Mouse (Mus musculus) hindbrain, embryonic 15.5 days (tissue): Measurements from ENCODE around the gene Fermt3. TPM values are rescaled to one million over a fixed set of nuclear protein-coding genes. Genes with fewer than 3 reads are reported as not detected.
A peak's percentile ranks its signal among the peaks of the same experiment; 100 is the strongest.

ENCODE experiments used
- ATAC-seq: fragments of 200-750 bp; cut with Nextera tagmentation; 2 replicates; pipeline ENCODE4 v1.8.0; 2017; ENCODE audit warnings: low read depth, moderate number of reproducible peaks, moderate TSS enrichment; ENCODE audit not compliant: low FRiP score
- H3K27ac ChIP-seq: fragments of 300-500 bp; sonication (generic); replicated peaks from 2 replicates; pipeline ENCODE4 v1.5.1; 2015; ENCODE audit warnings: mild to moderate bottlenecking, inconsistent platforms
- H3K27me3 ChIP-seq: fragments of 300-500 bp; sonication (generic); 2 replicates; pipeline ENCODE4 v1.6.1; 2015; ENCODE audit warnings: control low read depth, inconsistent platforms
- H3K36me3 ChIP-seq: fragments of 300-500 bp; sonication (generic); 2 replicates; pipeline ENCODE4 v1.6.1; 2015; ENCODE audit warnings: control low read depth, inconsistent platforms
- H3K4me1 ChIP-seq: fragments of 300-500 bp; sonication (generic); replicated peaks from 2 replicates; pipeline ENCODE4 v1.6.1; 2015; ENCODE audit warnings: control low read depth, inconsistent platforms
- H3K4me2 ChIP-seq: fragments of 300-500 bp; sonication (generic); 2 replicates; pipeline ENCODE4 v1.6.1; 2015; ENCODE audit warnings: moderate library complexity, mild to moderate bottlenecking, inconsistent platforms
- H3K4me3 ChIP-seq: fragments of 300-500 bp; sonication (generic); 2 replicates; pipeline ENCODE4 v1.5.1; 2015; ENCODE audit warnings: mild to moderate bottlenecking, inconsistent platforms
- H3K9ac ChIP-seq: fragments of 300-500 bp; sonication (generic); 2 replicates; pipeline ENCODE4 v1.6.1; 2015; ENCODE audit warnings: inconsistent platforms
- H3K9me3 ChIP-seq: fragments of 300-500 bp; sonication (generic); 2 replicates; pipeline ENCODE4 v1.6.1; 2016; ENCODE audit warnings: control low read depth, inconsistent platforms
- WGBS: fragments of 180-500 bp; shearing (Covaris S2); methylation state at CpG from one replicate; pipeline ENCODE4 v1.1.7; 2015; 5-methylcytosine and 5-hydroxymethylcytosine counted together
- polyA plus RNA-seq: library from polyadenylated mRNA; unstranded; fragments of >200 nt; fragmentation: Nextera tagmentation; extraction: Ambion mirVana; gene quantifications from 2 replicates; pipeline ENCODE4 v1.2.1, GENCODE M21; 2015

Gene Fermt3
- polyA plus RNA-seq, 1 experiment from 2014 or later = 4.5 TPM

GRCm38 (mm10) chr19:6974211-6975205, 44.8 kb downstream of the Fermt3 start, which contains the start of gene Ppp1r14b:
Gene Ppp1r14b, plus strand, starts transcription at chr19:6974968.
- H3K9ac ChIP-seq = peak within 1 kb of the TSS; percentile 58
- H3K4me3 ChIP-seq = peak within 1 kb of the TSS; percentile 69
- H3K27me3 ChIP-seq = peaks cover 7% of the 10 kb centered on the region; the same call in 1 of the 2 replicates
- H3K9me3 ChIP-seq = no peaks in the 10 kb centered on the region
- peak; percentile 67 for ATAC-seq
- peak within 1 kb of the TSS; percentile 87 for H3K4me2 ChIP-seq
- under 1% methylated on average over 72 of the region's 84 CpGs for WGBS
- H3K36me3 ChIP-seq = no peaks in the 10 kb centered on the region
- H3K27ac ChIP-seq = peak within 1 kb of the TSS; percentile 91
- H3K4me1 ChIP-seq = peaks cover 55% of the 10 kb centered on the region

GRCm38 (mm10) chr19:6973581-6974190, 45.6 kb downstream of the Fermt3 start:
- Histone ChIP-seq H3K27ac (peak overlapping the region; percentile 91), H3K4me1 (peaks cover 49% of the 10 kb centered on the region), H3K4me3 (peak overlapping the region; percentile 69), H3K27me3 (peaks cover 11% of the 10 kb centered on the region; the same call in 1 of the 2 replicates), H3K9me3 (no peaks in the 10 kb centered on the region), H3K36me3 (no peaks in the 10 kb centered on the region), H3K9ac (peak overlapping the region; percentile 58), H3K4me2 (peak overlapping the region; percentile 87)
- WGBS = 40% methylated on average over 12 of the region's 12 CpGs
- no peak for ATAC-seq

- no peak for ATAC-seq
- no peak overlapping the region for H3K27ac ChIP-seq
- H3K36me3 ChIP-seq = no peaks in the 10 kb centered on the region
- no peak overlapping the region for H3K4me2 ChIP-seq
- no peak overlapping the region for H3K9ac ChIP-seq
- H3K9me3 ChIP-seq = no peaks in the 10 kb centered on the region
- no peak overlapping the region for H3K4me3 ChIP-seq
- peaks cover 16% of the 10 kb centered on the region for H3K27me3 ChIP-seq
- 84% methylated on average over 13 of the region's 13 CpGs for WGBS
- H3K4me1 ChIP-seq = peaks cover 36% of the 10 kb centered on the region
Measured at GRCm38 (mm10) chr19:6972247-6972917, 46.9 kb downstream of the Fermt3 start.

GRCm38 (mm10) chr19:6971644-6972043, 47.6 kb downstream of the Fermt3 start:
- Histone ChIP-seq H3K4me1 (peaks cover 28% of the 10 kb centered on the region), H3K4me2 (no peak overlapping the region), H3K27me3 (peaks cover 16% of the 10 kb centered on the region), H3K9me3 (no peaks in the 10 kb centered on the region), H3K36me3 (no peaks in the 10 kb centered on the region), H3K4me3 (no peak overlapping the region), H3K27ac (no peak overlapping the region), H3K9ac (no peak overlapping the region)
- WGBS = 35% methylated on average over 6 of the region's 6 CpGs
- ATAC-seq = no peak

- no peak for ATAC-seq
- 0 out of 2 replicates have a peak overlapping the region, but pooled peaks have one; percentile 38 for H3K4me3 ChIP-seq
- peaks cover 16% of the 10 kb centered on the region for H3K27me3 ChIP-seq
- WGBS = 22% methylated on average over 11 of the region's 11 CpGs
- no peak overlapping the region for H3K27ac ChIP-seq
- peaks cover 19% of the 10 kb centered on the region for H3K4me1 ChIP-seq
- no peaks in the 10 kb centered on the region for H3K9me3 ChIP-seq
- H3K9ac ChIP-seq = no peak overlapping the region
- no peaks in the 10 kb centered on the region for H3K36me3 ChIP-seq
- peak overlapping the region; percentile 55; the same call in 1 of the 2 replicates for H3K4me2 ChIP-seq
Measured at GRCm38 (mm10) chr19:6970460-6971085, 48.7 kb downstream of the Fermt3 start.

- peaks cover 19% of the 10 kb centered on the region for H3K4me1 ChIP-seq
- H3K9ac ChIP-seq = 0 out of 2 replicates have a peak overlapping the region, but pooled peaks have one; percentile 24
- no peaks in the 10 kb centered on the region for H3K36me3 ChIP-seq
- peak overlapping the region; percentile 38 for H3K4me3 ChIP-seq
- no peak for ATAC-seq
- peak overlapping the region; percentile 55 for H3K4me2 ChIP-seq
- 1% methylated on average over 41 of the region's 55 CpGs for WGBS
- H3K27me3 ChIP-seq = peaks cover 16% of the 10 kb centered on the region
- H3K9me3 ChIP-seq = no peaks in the 10 kb centered on the region
- no peak overlapping the region for H3K27ac ChIP-seq
Measured at GRCm38 (mm10) chr19:6969665-6970381, 49.4 kb downstream of the Fermt3 start.

GRCm38 (mm10) chr19:6969291-6969664, 50.0 kb downstream of the Fermt3 start:
- H3K27me3 ChIP-seq = peaks cover 16% of the 10 kb centered on the region
- peaks cover 19% of the 10 kb centered on the region for H3K4me1 ChIP-seq
- H3K4me3 ChIP-seq = peak overlapping the region; percentile 38
- H3K4me2 ChIP-seq = peak overlapping the region; percentile 55
- 0 out of 2 replicates have a peak overlapping the region, but pooled peaks have one; percentile 24 for H3K9ac ChIP-seq
- 1% methylated on average over 11 of the region's 20 CpGs for WGBS
- H3K9me3 ChIP-seq = no peaks in the 10 kb centered on the region
- no peak overlapping the region for H3K27ac ChIP-seq
- no peak for ATAC-seq
- no peaks in the 10 kb centered on the region for H3K36me3 ChIP-seq

- Histone ChIP-seq H3K36me3 (no peaks in the 10 kb centered on the region), H3K9ac (no peak overlapping the region), H3K27me3 (peaks cover 16% of the 10 kb centered on the region), H3K4me1 (peaks cover 14% of the 10 kb centered on the region), H3K27ac (no peak overlapping the region), H3K4me3 (peak overlapping the region; percentile 38), H3K4me2 (peak overlapping the region; percentile 55), H3K9me3 (no peaks in the 10 kb centered on the region)
- ATAC-seq = no peak
- WGBS = 17% methylated on average over 15 of the region's 15 CpGs
Measured at GRCm38 (mm10) chr19:6968491-6969271, 50.6 kb downstream of the Fermt3 start.

GRCm38 (mm10) chr19:6956461-6956860, 62.8 kb downstream of the Fermt3 start:
- WGBS = 73% methylated on average over 10 of the region's 10 CpGs
- ATAC-seq = no peak
- no peak overlapping the region for H3K9ac ChIP-seq

GRCm38 (mm10) chr19:6955424-6955823, 63.8 kb downstream of the Fermt3 start:
- no peak overlapping the region for H3K27ac ChIP-seq
- H3K4me3 ChIP-seq = no peak overlapping the region
- 87% methylated on average over 7 of the region's 7 CpGs for WGBS
- no peak for ATAC-seq
- H3K9me3 ChIP-seq = no peaks in the 10 kb centered on the region
- H3K27me3 ChIP-seq = no peaks in the 10 kb centered on the region
- H3K36me3 ChIP-seq = no peaks in the 10 kb centered on the region
- peaks cover 15% of the 10 kb centered on the region for H3K4me1 ChIP-seq
- H3K9ac ChIP-seq = no peak overlapping the region
- no peak overlapping the region for H3K4me2 ChIP-seq

More at GRCm38 (mm10) chr19:6956461-6956860, 62.8 kb downstream of the Fermt3 start:
- Histone ChIP-seq H3K27me3 (no peaks in the 10 kb centered on the region), H3K9me3 (no peaks in the 10 kb centered on the region), H3K36me3 (no peaks in the 10 kb centered on the region), H3K27ac (no peak overlapping the region), H3K4me3 (no peak overlapping the region), H3K4me2 (no peak overlapping the region), H3K4me1 (peaks cover 14% of the 10 kb centered on the region)
